Mouse (Mus musculus) liver, embryonic 14.5 days (tissue): ENCODE results near the gene Fyn.

ENCODE experiments used
- CTCF ChIP-seq: IDR thresholded peaks from 2 replicates; pipeline ENCODE4 v1.5.1; 2016; ENCODE audit warnings: antibody characterized with exemption, low read depth, control low read depth
- EP300 ChIP-seq: IDR thresholded peaks from 2 replicates; pipeline ENCODE4 v1.6.1; 2016; ENCODE audit warnings: antibody characterized with exemption, low read depth

- TF ChIP-seq CTCF (no peak), EP300 (no peak)
Observed at GRCm38 (mm10) chr10:39471040-39471713, 102.5 kb downstream of the Fyn start.
